Mouse (Mus musculus) colon, adult 2 months (tissue): ENCODE results near the gene Olfr127. TPM values are rescaled to one million over a fixed set of nuclear protein-coding genes. Genes with fewer than 3 reads are reported as not detected.

Source experiments
- polyA plus RNA-seq: library from polyadenylated mRNA; depleted of rRNA; stranded (reverse); fragments of >200 nt; gene quantifications from 2 replicates; pipeline ENCODE4 v1.2.3, GENCODE M21; 2012; rRNA removed

Olfr127 gene
- not detected in 2 replicates for polyA plus RNA-seq

DNA sequence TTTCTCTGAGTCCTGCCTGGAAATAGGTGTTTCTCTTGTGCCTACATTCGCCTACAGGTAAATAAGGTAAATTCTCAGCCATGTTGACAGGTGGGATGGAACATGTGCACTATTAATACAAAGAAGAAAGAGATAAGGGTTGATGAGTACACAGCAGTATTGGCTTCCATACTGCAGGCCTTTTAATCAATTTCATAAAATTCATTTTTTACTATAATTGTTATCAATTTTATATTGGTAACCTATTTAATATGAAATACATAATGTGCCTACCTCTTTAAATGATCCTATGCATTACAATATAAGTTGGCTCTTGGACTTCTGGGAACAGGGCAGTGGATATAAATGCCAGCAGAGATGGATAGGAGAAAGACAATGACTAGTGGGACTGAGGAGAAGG lies at the start of gene Olfr127:
TSS of gene Olfr127 (plus strand) at position 301 of the 400 bp plus-strand sequence.

DNA sequence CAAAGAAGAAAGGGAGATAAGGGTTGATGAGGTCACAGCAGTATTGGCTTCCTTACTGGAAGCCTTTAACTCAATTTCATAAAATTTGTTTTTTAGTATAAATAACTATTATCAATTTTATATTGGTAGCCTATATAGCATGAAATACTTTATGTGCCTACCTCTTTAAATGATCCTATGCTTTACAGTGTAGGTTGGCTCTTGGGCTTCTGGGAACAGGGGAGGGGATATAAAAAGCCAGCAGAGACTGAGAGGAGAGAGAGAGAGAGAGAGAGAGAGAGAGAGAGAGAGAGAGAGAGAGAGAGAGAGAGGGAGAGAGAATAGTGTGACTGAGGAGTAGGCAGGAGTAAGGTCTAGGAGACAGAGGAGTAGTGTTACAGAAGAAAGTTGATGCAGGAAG lies 20.0 kb downstream of the Olfr127 start, which contains the start of gene Olfr128:
TSS of gene Olfr128 (plus strand) at position 301 of the 400 bp plus-strand sequence.

DNA sequence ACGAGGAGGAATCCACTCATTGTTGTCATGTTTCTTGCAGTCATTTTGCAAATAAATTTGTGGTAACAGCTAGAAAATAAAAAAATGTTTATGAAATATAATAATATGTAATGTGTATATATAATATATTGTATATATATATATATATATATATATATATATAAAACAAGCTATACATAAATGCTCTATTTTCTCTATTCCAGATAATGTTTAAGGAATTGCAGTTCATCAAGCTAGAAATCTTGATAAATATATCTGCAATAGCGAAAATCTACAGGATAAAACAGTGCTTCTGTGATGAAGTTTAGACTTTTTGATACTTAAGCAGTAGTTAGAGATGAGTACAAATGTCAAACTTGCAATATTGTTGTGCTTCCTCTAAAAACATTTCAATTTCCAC lies 52.7 kb downstream of the Olfr127 start, which contains the start of gene Olfr761:
TSS of gene Olfr761 (minus strand) at position 101 of the 400 bp plus-strand sequence.

Other genes starting within 250 kb of the Olfr127 start
- not detected in 2 replicates for gene Olfr117, start 236.7 kb upstream of the Olfr127 start, polyA plus RNA-seq
- gene Olfr118, start 233.4 kb upstream of the Olfr127 start, polyA plus RNA-seq: not detected in 2 replicates
- gene Olfr119, start 203.9 kb upstream of the Olfr127 start, polyA plus RNA-seq: not detected in 2 replicates
- not detected in 2 replicates for gene Olfr120, start 178.6 kb upstream of the Olfr127 start, polyA plus RNA-seq
- gene Olfr121, start 151.6 kb upstream of the Olfr127 start, polyA plus RNA-seq: not detected in 2 replicates
- not detected in 2 replicates for gene Olfr122, start 131.8 kb upstream of the Olfr127 start, polyA plus RNA-seq
- not detected in 2 replicates for gene Olfr123, start 106.9 kb upstream of the Olfr127 start, polyA plus RNA-seq
- not detected in 2 replicates for gene Olfr124, start 100.5 kb upstream of the Olfr127 start, polyA plus RNA-seq
- gene Olfr125, start 67.5 kb upstream of the Olfr127 start, polyA plus RNA-seq: not detected in 2 replicates
- gene Olfr126, start 53.0 kb upstream of the Olfr127 start, polyA plus RNA-seq: not detected in 2 replicates
- not detected in 2 replicates for gene Olfr128, start 20.1 kb downstream of the Olfr127 start, polyA plus RNA-seq
- not detected in 2 replicates for gene Olfr761, start 52.6 kb downstream of the Olfr127 start, polyA plus RNA-seq
- not detected in 2 replicates for gene Olfr129, start 159.6 kb downstream of the Olfr127 start, polyA plus RNA-seq
- not detected in 2 replicates for gene Olfr130, start 163.5 kb downstream of the Olfr127 start, polyA plus RNA-seq
- not detected in 2 replicates for gene Olfr131, start 188.3 kb downstream of the Olfr127 start, polyA plus RNA-seq
- gene Olfr132, start 234.1 kb downstream of the Olfr127 start, polyA plus RNA-seq: not detected in 2 replicates
- not detected in 2 replicates for gene Olfr133, start 244.8 kb downstream of the Olfr127 start, polyA plus RNA-seq